Mouse (Mus musculus): ENCODE measurements around the gene P2ry1. TPM values are rescaled to one million over a fixed set of nuclear protein-coding genes. Genes with fewer than 3 reads are reported as not detected.

The P2ry1 gene
- 2.7 TPM for polyA plus RNA-seq (2015; fragmentation: Illumina TruSeq; extraction: RNeasy Lipid Tissue Mini Kit (QIAGEN cat#74804); ENCODE audit: insufficient read depth, low read depth, low replicate concordance)

DNA sequence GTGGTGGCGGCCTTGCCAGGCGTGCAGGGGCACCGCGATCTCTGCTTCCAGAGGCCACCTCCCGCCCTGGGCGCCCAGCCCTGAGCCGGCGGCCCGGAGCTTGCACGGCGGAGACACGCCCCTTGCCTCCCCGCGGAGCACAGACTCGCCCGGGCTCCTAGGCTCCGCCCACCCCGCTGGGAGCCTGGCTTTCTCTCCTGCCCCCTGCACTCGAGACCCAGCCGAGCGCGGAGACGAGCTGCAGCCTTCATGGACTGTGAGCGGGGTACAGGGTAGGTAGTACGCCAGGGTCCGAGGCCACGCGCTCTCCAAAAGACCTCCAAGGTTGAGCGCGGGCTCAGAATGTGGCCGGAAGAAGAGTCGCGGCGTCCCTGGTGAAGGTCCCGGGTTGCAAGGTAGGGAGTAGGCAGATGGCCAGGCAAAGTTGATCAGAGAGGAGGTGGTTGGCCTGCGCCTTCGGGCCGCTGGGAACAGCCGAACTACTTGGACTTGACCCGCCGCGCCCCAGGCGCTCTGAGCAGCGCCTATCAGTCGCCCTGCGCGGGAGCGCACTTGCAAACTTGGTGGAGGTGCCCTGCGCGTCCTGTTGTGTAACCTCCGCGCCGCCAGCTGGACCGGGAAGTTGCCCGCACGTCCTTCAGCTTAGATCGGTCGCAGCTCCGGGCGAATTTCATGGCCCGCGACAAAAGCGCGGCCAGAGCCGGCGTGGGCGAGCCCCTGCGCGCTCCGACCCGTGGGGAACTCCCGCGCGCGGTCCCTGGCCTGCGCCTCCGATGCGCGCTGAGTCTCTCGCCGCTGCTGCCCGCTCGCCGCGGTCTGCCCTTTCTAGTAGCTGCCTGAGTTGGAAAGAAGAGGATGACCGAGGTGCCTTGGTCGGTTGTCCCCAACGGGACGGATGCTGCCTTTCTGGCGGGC, at the start of gene P2ry1:
P2ry1 (plus strand) TSS at position 209 of the 915 bp plus-strand sequence.

All from pancreas, adult 10 weeks (tissue).